Mouse (Mus musculus) heart, embryonic 12.5 days (tissue): ENCODE measurements at regions not wholly inside any gene's neighbourhood (a gene's known extent, or its start where the extent isn't known, plus 50 kb on each side); places are given as distances from the start of the nearest gene placed in this dataset.
"Not testable (repeated sequence)": the region's sequence is repeated elsewhere in the genome, so short reads cannot be mapped to it uniquely, and the experiment has no call there.

ENCODE experiments used
- ATAC-seq: fragments of 200-750 bp; cut with Nextera tagmentation; 2 replicates; pipeline ENCODE4 v1.8.0; 2017; ENCODE audit warnings: moderate TSS enrichment, moderate library complexity; ENCODE audit not compliant: insufficient number of reproducible peaks, low FRiP score
- H3K27ac ChIP-seq: fragments of 300-500 bp; sonication (generic); 2 replicates; pipeline ENCODE4 v1.5.1; 2016; ENCODE audit warnings: mild to moderate bottlenecking, moderate library complexity; ENCODE audit not compliant: poor library complexity, severe bottlenecking
- H3K27me3 ChIP-seq: fragments of 300-500 bp; sonication (generic); replicated peaks from 2 replicates; pipeline ENCODE4 v1.6.1; 2016; ENCODE audit warnings: mild to moderate bottlenecking, moderate library complexity
- H3K36me3 ChIP-seq: fragments of 300-500 bp; sonication (generic); 2 replicates; pipeline ENCODE4 v1.6.1; 2016; ENCODE audit warnings: mild to moderate bottlenecking, moderate library complexity
- H3K4me1 ChIP-seq: fragments of 300-500 bp; sonication (generic); replicated peaks from 2 replicates; pipeline ENCODE4 v1.6.1; 2016; ENCODE audit warnings: mild to moderate bottlenecking
- H3K4me2 ChIP-seq: fragments of 300-500 bp; sonication (generic); 2 replicates; pipeline ENCODE4 v1.6.1; 2016; ENCODE audit warnings: mild to moderate bottlenecking, moderate library complexity
- H3K4me3 ChIP-seq: fragments of 300-500 bp; sonication (generic); 2 replicates; pipeline ENCODE4 v1.5.1; 2016; ENCODE audit warnings: mild to moderate bottlenecking
- H3K9ac ChIP-seq: fragments of 300-500 bp; sonication (generic); 2 replicates; pipeline ENCODE4 v1.6.1; 2016; ENCODE audit warnings: mild to moderate bottlenecking, moderate library complexity
- H3K9me3 ChIP-seq: fragments of 300-500 bp; sonication (generic); replicated peaks from 2 replicates; pipeline ENCODE4 v1.6.1; 2016; ENCODE audit warnings: mild to moderate bottlenecking, moderate library complexity
- WGBS: fragments of 180-500 bp; shearing (Covaris S2); methylation state at CpG from one replicate; pipeline ENCODE4 v1.1.7; 2016; 5-methylcytosine and 5-hydroxymethylcytosine counted together

- no peak for ATAC-seq
- H3K4me2 ChIP-seq: no peak overlapping the region
- H3K4me3 ChIP-seq: no peak overlapping the region
- H3K27ac ChIP-seq: no peak overlapping the region
- no peaks in the 10 kb centered on the region for H3K27me3 ChIP-seq
- H3K4me1 ChIP-seq: no peaks in the 10 kb centered on the region
- H3K9ac ChIP-seq: no peak overlapping the region
- H3K9me3 ChIP-seq: no peaks in the 10 kb centered on the region
- H3K36me3 ChIP-seq: no peaks in the 10 kb centered on the region
- WGBS: 88% methylated on average over 4 of the region's 4 CpGs
Observed at GRCm38 (mm10) chr7:116738009-116738408, 233.8 kb downstream of the Nucb2 start.

DNA sequence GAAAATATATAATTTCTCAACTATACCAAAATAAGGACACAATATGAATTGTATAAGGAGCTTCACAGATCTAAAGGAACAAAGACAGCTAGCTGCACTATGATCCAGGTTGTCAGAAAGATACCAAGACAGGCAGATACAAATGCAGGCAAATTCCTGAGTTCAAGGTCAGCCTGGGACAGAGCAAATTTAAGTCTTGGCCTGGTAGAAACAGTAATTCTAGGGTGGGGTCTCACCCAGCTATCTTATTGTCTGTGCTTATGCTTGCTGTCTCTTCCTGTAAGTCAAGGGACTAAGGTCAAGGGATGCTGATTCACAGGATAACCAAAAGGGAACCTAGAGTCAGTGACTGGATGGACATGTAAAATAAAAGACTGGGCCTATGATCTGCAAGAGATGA, 250.4 kb downstream of the Nucb2 start:
- Histone ChIP-seq H3K9ac (no peak overlapping the region), H3K4me2 (no peak overlapping the region), H3K27me3 (no peaks in the 10 kb centered on the region), H3K36me3 (no peaks in the 10 kb centered on the region), H3K4me3 (no peak overlapping the region), H3K4me1 (no peaks in the 10 kb centered on the region), H3K9me3 (no peaks in the 10 kb centered on the region), H3K27ac (no peak overlapping the region)
- no peak for ATAC-seq

GRCm38 (mm10) chr7:116792181-116792580, 288.0 kb downstream of the Nucb2 start:
- not testable (repeated sequence) for H3K4me1 ChIP-seq, ATAC-seq, H3K36me3 ChIP-seq, H3K4me2 ChIP-seq, H3K9ac ChIP-seq, H3K27ac ChIP-seq, H3K9me3 ChIP-seq, H3K4me3 ChIP-seq, H3K27me3 ChIP-seq
- 86% methylated on average over 19 of the region's 19 CpGs for WGBS

GRCm38 (mm10) chr7:116808475-116808874, 304.3 kb downstream of the Nucb2 start:
- Histone ChIP-seq H3K27me3 (no peaks in the 10 kb centered on the region), H3K9ac (no peak overlapping the region), H3K27ac (no peak overlapping the region), H3K36me3 (no peaks in the 10 kb centered on the region), H3K4me3 (no peak overlapping the region), H3K4me2 (no peak overlapping the region), H3K4me1 (no peaks in the 10 kb centered on the region), H3K9me3 (peaks cover 5% of the 10 kb centered on the region; the same call in 1 of the 2 replicates)
- WGBS: 57% methylated on average over 3 of the region's 3 CpGs
- no peak for ATAC-seq

GRCm38 (mm10) chr7:116816494-116816893, 312.3 kb downstream of the Nucb2 start:
- no peak overlapping the region for H3K4me3 ChIP-seq
- no peak overlapping the region for H3K4me2 ChIP-seq
- no peaks in the 10 kb centered on the region for H3K4me1 ChIP-seq
- no peaks in the 10 kb centered on the region for H3K9me3 ChIP-seq
- H3K27ac ChIP-seq: no peak overlapping the region
- WGBS: 75% methylated on average over 2 of the region's 2 CpGs
- H3K36me3 ChIP-seq: no peaks in the 10 kb centered on the region
- H3K9ac ChIP-seq: no peak overlapping the region
- ATAC-seq: no peak
- H3K27me3 ChIP-seq: no peaks in the 10 kb centered on the region

- no peak for ATAC-seq
- Histone ChIP-seq H3K9me3 (no peaks in the 10 kb centered on the region), H3K4me2 (no peak overlapping the region), H3K27me3 (no peaks in the 10 kb centered on the region), H3K4me1 (no peaks in the 10 kb centered on the region), H3K4me3 (no peak overlapping the region), H3K9ac (no peak overlapping the region), H3K27ac (no peak overlapping the region), H3K36me3 (no peaks in the 10 kb centered on the region)
- WGBS: 84% methylated on average over 7 of the region's 7 CpGs
Observed at GRCm38 (mm10) chr7:116817991-116818390, 313.8 kb downstream of the Nucb2 start.

GRCm38 (mm10) chr7:116820613-116821012, 316.4 kb downstream of the Nucb2 start:
- H3K36me3 ChIP-seq: no peaks in the 10 kb centered on the region
- no peak overlapping the region for H3K4me3 ChIP-seq
- H3K9me3 ChIP-seq: no peaks in the 10 kb centered on the region
- WGBS: 73% methylated on average over 5 of the region's 5 CpGs
- no peak overlapping the region for H3K27ac ChIP-seq
- no peak overlapping the region for H3K4me2 ChIP-seq
- H3K4me1 ChIP-seq: no peaks in the 10 kb centered on the region
- no peak for ATAC-seq
- no peak overlapping the region for H3K9ac ChIP-seq
- no peaks in the 10 kb centered on the region for H3K27me3 ChIP-seq

DNA sequence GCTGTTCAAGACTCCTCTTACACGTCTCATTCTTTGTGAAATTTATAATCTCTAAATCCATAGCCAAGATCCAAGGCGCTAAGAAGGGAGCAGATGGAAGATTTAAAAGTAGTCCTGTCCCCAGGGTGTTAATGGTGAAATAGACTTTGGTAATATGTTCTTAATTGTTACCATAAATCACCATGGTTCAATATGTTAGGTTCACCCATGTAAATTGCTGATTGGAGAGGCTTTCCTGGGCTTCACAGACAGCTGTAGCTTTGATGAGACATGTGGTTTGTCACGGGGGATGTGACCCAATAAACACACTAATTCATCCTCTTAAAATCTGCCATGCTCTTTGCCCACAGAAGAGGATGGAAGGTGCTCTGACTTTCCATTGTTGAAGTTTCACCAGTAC, 338.7 kb downstream of the Nucb2 start:
- ATAC-seq: no peak
- H3K4me2 ChIP-seq: no peak overlapping the region
- 57% methylated on average over 3 of the region's 3 CpGs for WGBS

GRCm38 (mm10) chr7:116847846-116848730, 343.9 kb downstream of the Nucb2 start:
- no peaks in the 10 kb centered on the region for H3K4me1 ChIP-seq
- H3K4me3 ChIP-seq: no peak overlapping the region
- H3K27ac ChIP-seq: no peak overlapping the region
- no peak overlapping the region for H3K9ac ChIP-seq
- H3K27me3 ChIP-seq: no peaks in the 10 kb centered on the region
- H3K4me2 ChIP-seq: no peak overlapping the region
- no peaks in the 10 kb centered on the region for H3K9me3 ChIP-seq
- no peak for ATAC-seq
- no peaks in the 10 kb centered on the region for H3K36me3 ChIP-seq
- 80% methylated on average over 17 of the region's 17 CpGs for WGBS

More for the DNA sequence above, 338.7 kb downstream of the Nucb2 start:
- H3K4me3 ChIP-seq: no peak overlapping the region
- H3K9me3 ChIP-seq: no peaks in the 10 kb centered on the region
- no peak overlapping the region for H3K9ac ChIP-seq
- H3K36me3 ChIP-seq: no peaks in the 10 kb centered on the region
- H3K4me1 ChIP-seq: no peaks in the 10 kb centered on the region
- H3K27ac ChIP-seq: no peak overlapping the region
- no peaks in the 10 kb centered on the region for H3K27me3 ChIP-seq

DNA sequence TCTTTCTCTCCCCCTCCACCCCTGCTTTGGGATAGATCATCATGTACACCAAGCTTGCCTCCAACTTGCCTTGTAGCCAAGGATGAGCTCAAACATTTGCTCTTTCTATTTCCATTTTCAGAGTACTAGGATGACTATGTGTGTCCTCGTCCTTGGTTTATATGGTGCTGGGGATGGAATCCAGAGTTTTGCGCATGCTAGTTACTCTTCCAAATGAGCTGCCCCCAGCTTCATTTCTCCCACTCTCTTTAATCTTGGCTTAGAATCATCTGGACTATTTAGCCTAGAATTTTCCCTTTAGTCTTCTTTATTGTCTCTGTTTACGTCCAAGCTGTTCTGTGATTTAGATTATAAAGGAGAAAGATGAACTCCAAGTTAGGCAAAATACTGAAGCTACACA, 349.2 kb downstream of the Nucb2 start:
- WGBS: 83% methylated on average over 3 of the region's 3 CpGs
- no peak overlapping the region for H3K4me2 ChIP-seq

GRCm38 (mm10) chr7:116857141-116857540, 353.0 kb downstream of the Nucb2 start:
- no peak overlapping the region for H3K4me2 ChIP-seq
- H3K36me3 ChIP-seq: no peaks in the 10 kb centered on the region
- H3K27ac ChIP-seq: no peak overlapping the region
- H3K9me3 ChIP-seq: no peaks in the 10 kb centered on the region
- H3K4me3 ChIP-seq: no peak overlapping the region
- no peaks in the 10 kb centered on the region for H3K27me3 ChIP-seq
- H3K4me1 ChIP-seq: no peaks in the 10 kb centered on the region
- WGBS: 71% methylated on average over 5 of the region's 5 CpGs
- ATAC-seq: no peak
- H3K9ac ChIP-seq: no peak overlapping the region

More for the DNA sequence above, 349.2 kb downstream of the Nucb2 start:
- no peaks in the 10 kb centered on the region for H3K9me3 ChIP-seq
- no peaks in the 10 kb centered on the region for H3K36me3 ChIP-seq
- no peaks in the 10 kb centered on the region for H3K27me3 ChIP-seq
- no peaks in the 10 kb centered on the region for H3K4me1 ChIP-seq
- H3K9ac ChIP-seq: no peak overlapping the region
- H3K4me3 ChIP-seq: no peak overlapping the region
- ATAC-seq: no peak
- no peak overlapping the region for H3K27ac ChIP-seq

DNA sequence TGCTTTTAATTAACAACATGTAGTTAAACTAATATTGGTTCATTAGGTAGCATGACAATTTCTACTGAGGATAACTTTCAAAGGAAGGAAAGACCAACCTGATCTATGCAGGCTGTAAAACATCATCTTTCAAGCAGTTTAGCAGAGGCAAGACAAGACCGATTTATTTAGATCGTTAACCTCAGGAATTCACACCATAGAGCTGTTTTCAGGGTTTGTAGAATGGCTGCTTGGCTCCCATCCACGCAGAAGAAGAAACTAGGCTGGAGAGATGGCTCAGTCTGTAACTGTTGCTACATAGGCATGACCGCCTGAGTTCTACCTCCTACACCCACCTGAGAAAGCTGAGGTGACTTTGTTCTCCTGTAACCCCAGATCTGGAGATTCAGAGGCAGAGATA, 353.6 kb downstream of the Nucb2 start:
- Histone ChIP-seq H3K27ac (no peak overlapping the region), H3K9me3 (no peaks in the 10 kb centered on the region), H3K9ac (no peak overlapping the region), H3K4me1 (no peaks in the 10 kb centered on the region), H3K27me3 (no peaks in the 10 kb centered on the region), H3K36me3 (no peaks in the 10 kb centered on the region), H3K4me2 (no peak overlapping the region), H3K4me3 (no peak overlapping the region)
- ATAC-seq: no peak
- WGBS: 69% methylated on average over 4 of the region's 4 CpGs
